Mouse (Mus musculus): Measurements from ENCODE around the gene Zfp618. TPM values are rescaled to one million over a fixed set of nuclear protein-coding genes. Genes with fewer than 3 reads are reported as not detected.

Zfp618 gene
- total and polyA plus RNA-seq, 3 experiments = not detected

DNA sequence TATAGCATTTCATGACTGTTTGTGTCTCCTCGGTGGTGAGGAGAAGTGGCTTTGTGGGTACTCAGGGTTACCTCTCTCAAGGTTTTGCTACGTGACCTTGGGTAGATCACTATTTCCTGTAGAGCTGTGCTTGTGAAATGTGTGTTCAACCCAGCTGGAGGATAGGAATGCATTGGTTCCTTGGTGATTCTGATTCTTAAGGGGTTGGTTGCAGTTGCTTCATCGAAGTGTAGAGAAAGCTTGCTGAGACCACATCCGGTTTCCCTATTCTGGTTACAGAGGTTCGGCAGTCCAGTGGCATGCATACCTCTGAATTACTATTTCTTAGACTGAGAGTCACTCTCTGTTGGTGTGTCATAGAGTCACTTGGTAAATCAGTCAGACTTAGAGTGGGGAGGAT, 4.2 kb downstream of the Zfp618 start:
- Histone ChIP-seq H3K4me3 (ENCODE audit: control insufficient read depth in 1 of 2, insufficient read depth in 1 of 2, low read depth in 2 of 2, low read length in 2 of 2) (no peak overlapping the region), H3K27me3 (ENCODE audit: control insufficient read depth in 1 of 2, insufficient read depth in 2 of 2, low read length in 2 of 2) (no peaks in the 10 kb centered on the region), H3K9me3 (replicated peaks; ENCODE audit: insufficient read depth, low read length) (no peaks in the 10 kb centered on the region), H3K27ac (ENCODE audit: control insufficient read depth, low read depth, low read length) (no peak overlapping the region), H3K9ac (ENCODE audit: control insufficient read depth, low read depth, low read length, poor library complexity, severe bottlenecking) (no peak overlapping the region), H3K36me3 (ENCODE audit: control insufficient read depth in 1 of 2, insufficient read depth in 2 of 2, low read length in 2 of 2) (no peaks in the 10 kb centered on the region), H3K4me1 (ENCODE audit: control insufficient read depth in 1 of 2, insufficient read depth in 2 of 2, low read length in 2 of 2) (no peaks in the 10 kb centered on the region), H3K79me2 (ENCODE audit: control insufficient read depth, insufficient read depth, low read length, poor library complexity) (no peaks in the 10 kb centered on the region)
- DNase-seq (ENCODE audit: low read depth, low spot score) = no peak
- no peak for TF ChIP-seq CHD2 (IDR thresholded peaks at IDR 0.05; ENCODE audit: low read length)
- no peak for TF ChIP-seq CTCF (IDR thresholded peaks at IDR 0.05 in 2 of 3, conservative IDR thresholded peaks at IDR 0.05 in 1 of 3; ENCODE audit: control insufficient read depth in 1 of 3, insufficient read depth in 1 of 3, low read depth in 2 of 3, low read length in 3 of 3, poor library complexity in 1 of 3, severe bottlenecking in 1 of 3)
- no peak for TF ChIP-seq USF2 (IDR thresholded peaks at IDR 0.05; ENCODE audit: borderline replicate concordance in 1 of 2, insufficient read depth in 1 of 2, low read depth in 1 of 2, low read length in 2 of 2)
- TF ChIP-seq JUND (IDR thresholded peaks at IDR 0.05; ENCODE audit: low read depth, low read length) = no peak
- no peak for TF ChIP-seq POLR2A (IDR thresholded peaks at IDR 0.05; ENCODE audit: control insufficient read depth in 1 of 2, insufficient read depth in 1 of 2, low read depth in 1 of 2, low read length in 2 of 2, poor library complexity in 1 of 2)
- TF ChIP-seq TAL1 (IDR thresholded peaks at IDR 0.05; ENCODE audit: low read length) = no peak
- no peak for TF ChIP-seq MAFK (IDR thresholded peaks at IDR 0.05; ENCODE audit: borderline replicate concordance, low read depth, low read length)
- no peak for TF ChIP-seq MYC (IDR thresholded peaks at IDR 0.05; ENCODE audit: low read depth, low read length)
- no peak for TF ChIP-seq ZMIZ1 (IDR thresholded peaks at IDR 0.05; ENCODE audit: low read depth, low read length)
- no peak for TF ChIP-seq MAX (IDR thresholded peaks at IDR 0.05; ENCODE audit: low read length)
- TF ChIP-seq EP300 (IDR thresholded peaks at IDR 0.05; ENCODE audit: low read depth in 1 of 2, low read length in 2 of 2) = no peak

DNA sequence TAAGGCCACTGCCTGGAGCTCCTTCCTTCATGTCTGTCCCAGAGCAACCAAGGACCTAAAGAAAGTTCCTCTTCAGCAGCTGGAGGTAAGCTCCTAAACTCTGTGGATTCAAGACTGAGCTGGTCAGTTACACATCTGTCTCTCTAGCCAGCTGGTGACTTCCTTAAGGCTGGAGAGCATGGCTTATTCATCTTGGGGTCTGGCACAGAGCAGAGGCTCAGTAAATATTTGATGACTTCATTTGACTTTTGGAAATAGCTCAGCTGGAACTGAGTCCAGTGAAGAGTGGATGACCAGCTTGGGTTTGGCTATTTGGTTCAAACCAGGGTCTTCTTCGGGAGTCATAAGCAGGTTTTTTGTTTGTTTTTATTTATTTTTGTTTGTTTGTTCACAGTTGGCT, 6.6 kb downstream of the Zfp618 start:
- no peaks in the 10 kb centered on the region for H3K9me3 ChIP-seq (replicated peaks; ENCODE audit: insufficient read depth, low read length)

More for the DNA sequence above, 6.6 kb downstream of the Zfp618 start:
- H3K27ac ChIP-seq (ENCODE audit: control insufficient read depth, low read depth, low read length) = no peak overlapping the region
- H3K4me1 ChIP-seq (ENCODE audit: control insufficient read depth in 1 of 2, insufficient read depth in 2 of 2, low read length in 2 of 2) = no peaks in the 10 kb centered on the region
- DNase-seq (ENCODE audit: low read depth, low spot score) = no peak
- H3K27me3 ChIP-seq (ENCODE audit: control insufficient read depth in 1 of 2, insufficient read depth in 2 of 2, low read length in 2 of 2) = no peaks in the 10 kb centered on the region
- no peak overlapping the region for H3K4me3 ChIP-seq (ENCODE audit: control insufficient read depth in 1 of 2, insufficient read depth in 1 of 2, low read depth in 2 of 2, low read length in 2 of 2)
- H3K79me2 ChIP-seq (ENCODE audit: control insufficient read depth, insufficient read depth, low read length, poor library complexity) = no peaks in the 10 kb centered on the region
- no peaks in the 10 kb centered on the region for H3K36me3 ChIP-seq (ENCODE audit: control insufficient read depth in 1 of 2, insufficient read depth in 2 of 2, low read length in 2 of 2)
- TF ChIP-seq TCF12 (IDR thresholded peaks at IDR 0.05; ENCODE audit: low read depth, low read length) = no peak
- no peak for TF ChIP-seq TBP (IDR thresholded peaks at IDR 0.05; ENCODE audit: low read depth, low read length)
- no peak for TF ChIP-seq MYC (IDR thresholded peaks at IDR 0.05; ENCODE audit: low read depth, low read length)
- TF ChIP-seq MAZ (IDR thresholded peaks at IDR 0.05; ENCODE audit: low read depth, low read length) = no peak
- TF ChIP-seq CHD2 (IDR thresholded peaks at IDR 0.05; ENCODE audit: low read length) = no peak
- no peak for TF ChIP-seq ZKSCAN1 (IDR thresholded peaks at IDR 0.05; ENCODE audit: low read depth, low read length)
- no peak for TF ChIP-seq BHLHE40 (IDR thresholded peaks at IDR 0.05; ENCODE audit: borderline replicate concordance, low read depth, low read length)
- TF ChIP-seq HCFC1 (IDR thresholded peaks at IDR 0.05; ENCODE audit: low read depth, low read length) = no peak
- no peak for TF ChIP-seq MEF2A (IDR thresholded peaks at IDR 0.05; ENCODE audit: extremely low read depth, insufficient replicate concordance, low read depth, low read length, poor library complexity, severe bottlenecking)
- no peak for TF ChIP-seq MYB (IDR thresholded peaks at IDR 0.05; ENCODE audit: low read depth, low read length)
- no peak for TF ChIP-seq JUND (IDR thresholded peaks at IDR 0.05; ENCODE audit: low read depth, low read length)
- TF ChIP-seq ZNF384 (IDR thresholded peaks at IDR 0.05; ENCODE audit: low read depth, low read length) = no peak
- TF ChIP-seq GABPA (IDR thresholded peaks at IDR 0.05; ENCODE audit: low read depth, low read length) = no peak
- no peak for TF ChIP-seq ETS1 (IDR thresholded peaks at IDR 0.05; ENCODE audit: low read depth, low read length)
- TF ChIP-seq NRF1 (IDR thresholded peaks at IDR 0.05; ENCODE audit: insufficient read depth, low read depth, low read length, poor library complexity, severe bottlenecking) = no peak
- no peak for TF ChIP-seq ZC3H11A (IDR thresholded peaks at IDR 0.05; ENCODE audit: low read depth, low read length)
- no peak overlapping the region for H3K9ac ChIP-seq (ENCODE audit: control insufficient read depth, low read depth, low read length, poor library complexity, severe bottlenecking)

All from MEL (cell line).